Mouse (Mus musculus) forebrain, postnatal 0 days (tissue): Measurements from ENCODE around the gene Slc35g3. TPM values are rescaled to one million over a fixed set of nuclear protein-coding genes. Genes with fewer than 3 reads are reported as not detected.

ENCODE experiments used
- ATAC-seq: fragments of 200-750 bp; cut with Nextera tagmentation; 2 replicates; pipeline ENCODE4 v1.8.0; 2017; ENCODE audit warnings: mild to moderate bottlenecking, moderate library complexity
- DNase-seq: peaks from one replicate; pipeline ENCODE4 v3.0.0-alpha.2; 2015
- H3K27ac ChIP-seq: fragments of 300-500 bp; sonication (generic); 2 replicates; pipeline ENCODE4 v1.5.1; 2014; ENCODE audit warnings: low read depth, mild to moderate bottlenecking, antibody characterized with exemption, low read length, moderate library complexity, mixed read lengths
- H3K27me3 ChIP-seq: fragments of 300-500 bp; sonication (generic); 2 replicates; pipeline ENCODE4 v1.6.1; 2014; ENCODE audit warnings: mild to moderate bottlenecking, low read length, mixed read lengths; ENCODE audit not compliant: insufficient read depth
- H3K36me3 ChIP-seq: fragments of 300-500 bp; sonication (generic); 2 replicates; pipeline ENCODE4 v1.6.1; 2014; ENCODE audit warnings: mild to moderate bottlenecking, moderate library complexity; ENCODE audit not compliant: insufficient read depth
- H3K4me1 ChIP-seq: fragments of 300-500 bp; sonication (generic); 2 replicates; pipeline ENCODE4 v1.6.1; 2014; ENCODE audit warnings: antibody characterized with exemption; ENCODE audit not compliant: insufficient read depth
- H3K4me2 ChIP-seq: fragments of 300-500 bp; sonication (generic); 2 replicates; pipeline ENCODE4 v1.6.1; 2014; ENCODE audit warnings: low read depth, mild to moderate bottlenecking, moderate library complexity
- H3K4me3 ChIP-seq: fragments of 300-500 bp; sonication (generic); 2 replicates; pipeline ENCODE4 v1.5.1; 2014; ENCODE audit warnings: low read depth, low read length, mixed read lengths
- H3K9ac ChIP-seq: fragments of 300-500 bp; sonication (generic); 2 replicates; pipeline ENCODE4 v1.6.1; 2014; ENCODE audit warnings: mild to moderate bottlenecking
- H3K9me3 ChIP-seq: fragments of 300-500 bp; sonication (generic); 2 replicates; pipeline ENCODE4 v1.6.1; 2016; ENCODE audit warnings: low read length
- CTCF ChIP-seq: sonication (generic); IDR thresholded peaks from 2 replicates; pipeline ENCODE4 v1.5.1; 2016; ENCODE audit warnings: antibody characterized with exemption, control low read depth, low read depth
- WGBS: fragments of 180-500 bp; shearing (Covaris S2); extraction: QIAGEN DNeasy Blood & Tissue Kit; methylation state at CpG from one replicate; pipeline ENCODE4 v1.1.7; 2014; 5-methylcytosine and 5-hydroxymethylcytosine counted together
- polyA plus RNA-seq: library from polyadenylated mRNA; unstranded; fragments of >200 nt; fragmentation: Nextera tagmentation; extraction: Ambion mirVana; gene quantifications from 2 replicates; pipeline ENCODE4 v1.2.1, GENCODE M21; 2015
- total RNA-seq: library from RNA; depleted of rRNA; stranded (reverse); fragments of >200 nt; gene quantifications from 2 replicates; pipeline ENCODE4 v1.2.3, GENCODE M21; 2014; rRNA removed

Slc35g3 gene
- total RNA-seq: not detected in 2 replicates
- 0.21 TPM in 1 of 2 replicates, not detected in the other for polyA plus RNA-seq

- peaks cover 14% of the 10 kb centered on the region for H3K4me1 ChIP-seq
- no peaks in the 10 kb centered on the region for H3K9me3 ChIP-seq
- H3K4me3 ChIP-seq: no peak within 1 kb of the TSS
- H3K9ac ChIP-seq: no peak within 1 kb of the TSS
- no peaks in the 10 kb centered on the region for H3K27me3 ChIP-seq
- H3K27ac ChIP-seq: no peak within 1 kb of the TSS
- 79% methylated on average over 1 of the region's 1 CpGs for WGBS
- no peak for TF ChIP-seq CTCF
- H3K4me2 ChIP-seq: no peak within 1 kb of the TSS
- ATAC-seq: no peak
- no peaks in the 10 kb centered on the region for H3K36me3 ChIP-seq
- no peak for DNase-seq
Measured at GRCm38 (mm10) chr11:69761868-69762267, at the start of gene Slc35g3. Gene Slc35g3 (minus strand): TSS chr11:69761968.

GRCm38 (mm10) chr11:69810280-69810679 is 48.5 kb upstream of the Slc35g3 start:
- H3K9ac ChIP-seq: no peak overlapping the region
- H3K27me3 ChIP-seq: peaks cover 11% of the 10 kb centered on the region; the same call in 1 of the 2 replicates
- H3K36me3 ChIP-seq: no peaks in the 10 kb centered on the region
- H3K4me2 ChIP-seq: no peak overlapping the region
- ATAC-seq (no peak), DNase-seq (no peak)
- H3K4me3 ChIP-seq: no peak overlapping the region
- H3K27ac ChIP-seq: no peak overlapping the region
- TF ChIP-seq CTCF: no peak
- H3K9me3 ChIP-seq: no peaks in the 10 kb centered on the region
- H3K4me1 ChIP-seq: no peaks in the 10 kb centered on the region

- H3K4me3 ChIP-seq: no peak overlapping the region
- WGBS: 91% methylated on average over 2 of the region's 2 CpGs
- H3K4me2 ChIP-seq: no peak overlapping the region
- peaks cover 18% of the 10 kb centered on the region; the same call in 1 of the 2 replicates for H3K4me1 ChIP-seq
- TF ChIP-seq CTCF: no peak
- no peak for ATAC-seq
- H3K27ac ChIP-seq: no peak overlapping the region
- H3K27me3 ChIP-seq: peaks cover 22% of the 10 kb centered on the region
- DNase-seq: no peak
- no peak overlapping the region for H3K9ac ChIP-seq
- no peaks in the 10 kb centered on the region for H3K9me3 ChIP-seq
- H3K36me3 ChIP-seq: no peaks in the 10 kb centered on the region
Measured at GRCm38 (mm10) chr11:69807641-69808040, 45.9 kb upstream of the Slc35g3 start.

- TF ChIP-seq CTCF: 0 out of 2 replicates have a peak, but pooled peaks have one; percentile 17
- Histone ChIP-seq H3K27me3 (peaks cover 22% of the 10 kb centered on the region), H3K9ac (no peak overlapping the region), H3K4me1 (peaks cover 18% of the 10 kb centered on the region; the same call in 1 of the 2 replicates), H3K4me3 (no peak overlapping the region), H3K36me3 (no peaks in the 10 kb centered on the region), H3K27ac (no peak overlapping the region), H3K4me2 (no peak overlapping the region), H3K9me3 (no peaks in the 10 kb centered on the region)
- WGBS: 86% methylated on average over 4 of the region's 4 CpGs
- ATAC-seq: no peak
- no peak for DNase-seq
Measured at GRCm38 (mm10) chr11:69806378-69806777, 44.6 kb upstream of the Slc35g3 start.

GRCm38 (mm10) chr11:69804972-69805909 is 43.5 kb upstream of the Slc35g3 start, which contains the start of gene Tmem102:
Gene Tmem102 (minus strand): TSS chr11:69805624.
- no peaks in the 10 kb centered on the region for H3K9me3 ChIP-seq
- H3K36me3 ChIP-seq: no peaks in the 10 kb centered on the region
- peak within 1 kb of the TSS; percentile 48; the same call in 1 of the 2 replicates for H3K4me3 ChIP-seq
- peaks cover 22% of the 10 kb centered on the region for H3K27me3 ChIP-seq
- no peak for ATAC-seq
- H3K9ac ChIP-seq: no peak within 1 kb of the TSS
- no peak for TF ChIP-seq CTCF
- no peak within 1 kb of the TSS for H3K27ac ChIP-seq
- peaks cover 18% of the 10 kb centered on the region; the same call in 1 of the 2 replicates for H3K4me1 ChIP-seq
- H3K4me2 ChIP-seq: peak within 1 kb of the TSS; percentile 97; the same call in 1 of the 2 replicates
- no peak for DNase-seq
- WGBS: 10% methylated on average over 29 of the region's 29 CpGs

- H3K27me3 ChIP-seq: peaks cover 22% of the 10 kb centered on the region
- 5% methylated on average over 12 of the region's 12 CpGs for WGBS
- TF ChIP-seq CTCF: no peak
- ATAC-seq: no peak
- no peaks in the 10 kb centered on the region for H3K36me3 ChIP-seq
- no peak overlapping the region for H3K9ac ChIP-seq
- H3K4me2 ChIP-seq: no peak overlapping the region
- no peak for DNase-seq
- no peak overlapping the region for H3K27ac ChIP-seq
- peak overlapping the region; percentile 48; the same call in 1 of the 2 replicates for H3K4me3 ChIP-seq
- no peaks in the 10 kb centered on the region for H3K9me3 ChIP-seq
- peaks cover 18% of the 10 kb centered on the region; the same call in 1 of the 2 replicates for H3K4me1 ChIP-seq
Measured at GRCm38 (mm10) chr11:69804652-69804940, 42.8 kb upstream of the Slc35g3 start.
